Mouse (Mus musculus) left cerebral cortex, postnatal 25 days (tissue): Measurements from ENCODE around the gene Hacd4. TPM values are rescaled to one million over a fixed set of nuclear protein-coding genes. Genes with fewer than 3 reads are reported as not detected.

Source experiments
- DNase-seq, 2 experiments: peaks; one replicate each; pipeline ENCODE4 v3.0.0; 2022; ENCODE audit warnings: low spot score in 2 of 2, mixed read lengths in 1 of 2
- intact Hi-C: fragments of 180-260 bp; cut with DNase I; formaldehyde crosslinking; loops from one replicate; pipeline ENCODE4 v1.15.1; 2025
- total RNA-seq, 2 experiments: library from RNA; stranded (reverse); gene quantifications; 2 replicates each; pipeline ENCODE4 v1.2.3; 2021

Hacd4 gene
- total RNA-seq, 2 experiments from 2014 or later: 1.1 to 2.0 TPM

DNA sequence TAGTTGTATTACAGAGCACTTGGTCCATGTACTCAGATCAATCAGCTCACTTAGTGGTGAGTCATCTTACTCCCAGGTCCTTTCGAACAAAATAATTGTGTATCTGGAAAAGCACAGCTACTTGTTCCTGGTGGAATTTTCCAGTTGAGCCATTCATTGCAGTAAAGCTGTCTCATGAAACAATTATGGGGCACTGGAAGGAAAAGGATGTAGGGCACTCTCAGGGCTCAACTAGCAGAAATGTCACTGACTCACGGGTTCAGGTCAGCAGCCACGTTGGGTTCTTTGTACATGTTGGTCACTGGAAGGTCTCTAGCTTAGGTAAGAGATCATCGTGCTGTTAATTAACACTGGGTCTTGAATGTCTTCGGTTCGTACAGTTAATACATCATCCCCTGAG lies 68.8 kb downstream of the Hacd4 start:
- intact Hi-C loops: no loop called here

DNA sequence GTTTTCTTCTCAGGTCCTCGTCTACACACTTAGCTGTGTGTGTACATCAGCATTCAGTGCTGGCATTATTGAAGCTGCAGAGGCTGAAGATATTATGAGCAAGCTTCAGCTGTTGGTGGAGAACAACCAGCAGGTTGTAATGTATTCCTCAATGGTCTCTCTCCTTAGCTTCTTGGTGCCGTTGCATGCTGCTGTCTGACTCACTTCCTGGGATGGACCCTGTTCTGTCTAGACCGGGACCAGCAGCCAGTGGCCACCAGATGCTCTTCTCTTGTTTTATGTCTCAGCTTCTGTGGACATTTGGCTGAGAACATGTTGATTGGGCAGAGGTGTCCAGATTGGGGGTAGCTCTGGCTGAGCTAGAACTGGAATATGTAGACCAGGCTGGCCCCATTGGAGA lies 81.3 kb downstream of the Hacd4 start:
- intact Hi-C loops: loop anchor here (10.0 kb wide), 2 partner anchors 157 to 187 kb away; no protein-coding TSS in a partner anchor
- DNase-seq: peak in 1 of 2 experiments; percentile 41

More for the DNA sequence above, 68.8 kb downstream of the Hacd4 start:
- DNase-seq: no peak

DNA sequence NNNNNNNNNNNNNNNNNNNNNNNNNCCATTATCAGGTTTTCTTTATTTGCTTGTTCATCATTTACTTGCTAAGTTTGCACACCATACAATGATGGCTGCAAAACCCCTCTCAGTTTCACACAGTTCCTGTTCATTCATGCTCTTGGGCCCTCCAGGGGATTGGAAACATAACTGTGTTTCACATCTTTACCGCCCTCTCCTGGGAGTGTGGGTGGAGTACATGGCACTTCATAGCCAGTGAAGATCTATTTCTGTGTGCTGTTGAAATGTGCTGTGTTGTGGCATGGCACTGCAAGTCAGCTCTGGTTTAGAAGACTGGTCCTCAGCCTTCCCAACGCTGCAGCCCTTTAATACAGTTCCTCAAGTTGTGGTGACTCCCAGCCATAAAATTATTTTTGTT lies 82.1 kb downstream of the Hacd4 start:
- peak in 1 of 2 experiments; percentile 56 for DNase-seq
- intact Hi-C loops: loop anchor here (10.0 kb wide), 2 partner anchors 158 to 188 kb away; no protein-coding TSS in a partner anchor

DNA sequence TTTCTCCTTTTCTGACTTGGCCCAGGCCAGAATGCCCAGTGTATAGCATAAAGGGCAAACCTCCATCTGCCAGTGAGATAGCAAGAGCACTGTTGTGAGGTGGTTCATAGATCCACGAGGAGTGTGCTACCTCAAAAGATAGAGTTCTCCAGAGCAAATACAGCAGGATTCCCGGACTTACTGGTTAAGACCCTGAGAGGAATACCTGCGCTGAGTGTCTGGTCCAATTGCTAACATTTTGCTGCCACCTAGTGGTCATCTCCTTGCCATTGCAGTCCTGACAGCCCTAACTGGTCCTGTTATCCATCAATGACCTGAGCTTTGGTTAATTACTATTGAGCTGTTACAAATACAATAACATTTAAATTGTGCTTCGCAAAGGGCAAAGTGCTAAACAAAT lies 87.8 kb downstream of the Hacd4 start:
- intact Hi-C loops: loop anchor here (1.0 to 10.0 kb wide), 6 partner anchors 44 to 983 kb away; no protein-coding TSS in a partner anchor
- peak; percentile 77 to 86 for DNase-seq

Other genes starting within 250 kb of the Hacd4 start
- gene Ifnb1, start 83.8 kb upstream of the Hacd4 start, total RNA-seq: not detected
- gene Ifna15, start 119.3 kb upstream of the Hacd4 start, total RNA-seq: not detected
- gene Ifna14, start 132.9 kb upstream of the Hacd4 start, total RNA-seq: not detected
- not detected for gene Ifna9, start 153.5 kb upstream of the Hacd4 start, total RNA-seq
- not detected for gene Ifna12, start 164.4 kb upstream of the Hacd4 start, total RNA-seq
- gene C87499, start 195.5 kb upstream of the Hacd4 start, total RNA-seq: not detected
- not detected for gene Ifna13, start 205.5 kb upstream of the Hacd4 start, total RNA-seq
- not detected for gene Ifna16, start 238.0 kb upstream of the Hacd4 start, total RNA-seq
- gene Ifna2, start 245.0 kb upstream of the Hacd4 start, total RNA-seq: not detected